Mouse (Mus musculus) embryonic facial prominence, embryonic 12.5 days (tissue): ENCODE results near the gene Ift46. TPM values are rescaled to one million over a fixed set of nuclear protein-coding genes. Genes with fewer than 3 reads are reported as not detected.
A peak's percentile ranks its signal among the peaks of the same experiment; 100 is the strongest.

Experiments used
- ATAC-seq: fragments of 200-750 bp; cut with Nextera tagmentation; 2 replicates; pipeline ENCODE4 v1.8.0; 2017; ENCODE audit not compliant: insufficient number of reproducible peaks, insufficient read depth, low FRiP score, low TSS enrichment
- H3K27ac ChIP-seq: fragments of 300-500 bp; sonication (generic); 2 replicates; pipeline ENCODE4 v1.5.1; 2016; ENCODE audit warnings: mild to moderate bottlenecking
- H3K27me3 ChIP-seq: fragments of 300-500 bp; sonication (generic); 2 replicates; pipeline ENCODE4 v1.6.1; 2016; ENCODE audit warnings: mild to moderate bottlenecking, moderate library complexity
- H3K36me3 ChIP-seq: fragments of 300-500 bp; sonication (generic); 2 replicates; pipeline ENCODE4 v1.6.1; 2016; ENCODE audit warnings: mild to moderate bottlenecking
- H3K4me1 ChIP-seq: fragments of 300-500 bp; sonication (generic); 2 replicates; pipeline ENCODE4 v1.6.1; 2016
- H3K4me2 ChIP-seq: fragments of 300-500 bp; sonication (generic); replicated peaks from 2 replicates; pipeline ENCODE4 v1.6.1; 2016; ENCODE audit warnings: mild to moderate bottlenecking, moderate library complexity
- H3K4me3 ChIP-seq: fragments of 300-500 bp; sonication (generic); 2 replicates; pipeline ENCODE4 v1.5.1; 2016; ENCODE audit warnings: mild to moderate bottlenecking
- H3K9ac ChIP-seq: fragments of 300-500 bp; sonication (generic); 2 replicates; pipeline ENCODE4 v1.6.1; 2016; ENCODE audit warnings: mild to moderate bottlenecking, moderate library complexity
- H3K9me3 ChIP-seq: fragments of 300-500 bp; sonication (generic); 2 replicates; pipeline ENCODE4 v1.6.1; 2016; ENCODE audit warnings: mild to moderate bottlenecking, moderate library complexity
- WGBS: fragments of 180-500 bp; shearing (Covaris S2); methylation state at CpG from one replicate; pipeline ENCODE4 v1.1.7; 2016; 5-methylcytosine and 5-hydroxymethylcytosine counted together
- polyA plus RNA-seq: library from polyadenylated mRNA; unstranded; fragments of >200 nt; fragmentation: Nextera tagmentation; extraction: Ambion mirVana; gene quantifications from 2 replicates; pipeline ENCODE4 v1.2.1, GENCODE M21; 2016

Gene Ift46
- polyA plus RNA-seq = 151 and 153 TPM in 2 replicates

DNA sequence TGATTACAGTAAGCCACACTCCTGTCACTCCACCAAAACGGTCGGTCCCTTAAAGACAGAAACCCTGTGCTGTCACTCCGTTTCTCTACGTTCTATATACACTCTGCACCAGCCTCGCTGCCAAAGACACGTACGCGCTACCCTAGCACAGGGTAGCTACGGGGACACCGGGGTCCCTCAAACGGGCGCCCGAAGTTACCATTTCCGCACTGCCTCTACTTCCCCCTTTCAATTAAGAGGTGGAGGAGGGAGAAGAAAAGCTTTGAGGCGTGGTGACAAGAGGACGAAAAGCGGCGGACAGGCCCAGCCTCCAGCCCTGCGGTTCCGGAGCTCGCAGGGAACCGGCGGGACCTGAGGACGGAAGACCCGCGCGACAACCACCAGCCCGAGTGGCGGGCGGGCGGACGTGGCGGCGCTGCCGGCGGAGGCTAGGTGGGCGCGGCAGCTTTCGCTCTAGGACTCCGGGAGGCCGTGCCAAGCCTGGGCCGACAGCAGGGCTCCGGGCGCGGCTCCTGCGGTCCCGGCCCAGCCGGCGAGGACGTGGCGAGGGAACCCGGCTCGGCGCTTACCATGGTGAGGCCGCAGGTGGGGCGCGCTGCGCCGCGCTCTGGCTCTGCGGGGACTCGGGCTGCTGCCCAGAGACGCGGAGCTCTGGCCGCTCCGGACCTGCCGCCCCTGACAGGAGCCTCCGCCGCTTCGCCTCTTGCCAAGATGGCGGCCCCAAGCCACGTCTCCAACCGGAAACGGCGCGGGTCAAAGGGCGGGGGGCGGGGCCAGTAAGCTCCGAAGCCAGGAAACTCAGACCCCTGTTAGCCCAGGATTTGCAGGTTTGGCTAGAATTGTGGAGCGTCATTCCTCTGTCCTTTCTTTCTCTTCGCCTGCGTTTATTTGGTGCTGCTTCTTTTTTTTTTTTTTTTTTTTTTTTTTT is at the start of gene Ift46, which contains the start of gene Arcn1:
Ift46 (plus strand) TSS at position 808 of the 928 bp plus-strand sequence.
Arcn1 (minus strand) TSS at position 745 of the 928 bp plus-strand sequence.
- no peaks in the 10 kb centered on the region for H3K9me3 ChIP-seq
- peak within 1 kb of the TSS; percentile 96 for H3K9ac ChIP-seq
- WGBS = under 1% methylated on average over 78 of the region's 82 CpGs
- H3K4me3 ChIP-seq = peak within 1 kb of the TSS; percentile 99
- H3K4me1 ChIP-seq = peaks cover 8% of the 10 kb centered on the region
- H3K4me2 ChIP-seq = peak within 1 kb of the TSS; percentile 69
- H3K27ac ChIP-seq = peak within 1 kb of the TSS; percentile 97
- ATAC-seq = peak; percentile 79
- H3K36me3 ChIP-seq = no peaks in the 10 kb centered on the region
- no peaks in the 10 kb centered on the region for H3K27me3 ChIP-seq

DNA sequence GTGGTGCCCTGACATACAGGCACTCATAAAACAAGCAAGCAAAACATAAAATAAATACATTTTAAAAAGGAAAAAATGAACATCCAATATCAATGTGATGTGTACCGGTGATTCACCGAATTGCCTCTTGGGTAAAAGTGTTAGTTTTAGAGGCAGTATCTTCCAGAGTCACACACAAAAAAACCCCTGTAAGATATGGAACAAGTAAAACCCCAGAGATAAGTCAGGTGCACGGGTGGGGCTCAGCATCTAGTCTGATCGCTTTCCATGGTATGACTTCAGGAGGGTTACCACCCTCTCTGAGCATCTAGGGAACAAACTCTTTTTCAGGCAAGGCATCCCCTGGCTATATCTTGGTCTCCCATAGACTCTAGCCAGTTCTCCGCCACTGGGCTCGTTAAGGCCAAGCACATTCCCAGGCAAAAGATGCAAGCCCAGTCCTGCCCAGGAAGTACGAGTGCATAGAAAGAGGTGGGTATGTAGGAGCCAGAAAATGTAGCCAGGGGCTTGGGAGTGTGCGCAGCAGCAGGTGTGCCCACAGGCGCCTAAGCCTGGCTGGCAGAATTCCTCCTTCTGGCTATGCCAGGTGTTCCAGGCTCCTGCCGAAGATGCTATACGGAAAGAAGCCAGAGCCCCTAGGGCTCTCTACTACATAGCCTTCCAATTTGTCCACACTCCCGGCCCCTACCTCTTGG is 48.6 kb upstream of the Ift46 start:
- Histone ChIP-seq H3K4me2 (no peak overlapping the region), H3K4me3 (no peak overlapping the region)
- WGBS = 82% methylated on average over 12 of the region's 12 CpGs

DNA sequence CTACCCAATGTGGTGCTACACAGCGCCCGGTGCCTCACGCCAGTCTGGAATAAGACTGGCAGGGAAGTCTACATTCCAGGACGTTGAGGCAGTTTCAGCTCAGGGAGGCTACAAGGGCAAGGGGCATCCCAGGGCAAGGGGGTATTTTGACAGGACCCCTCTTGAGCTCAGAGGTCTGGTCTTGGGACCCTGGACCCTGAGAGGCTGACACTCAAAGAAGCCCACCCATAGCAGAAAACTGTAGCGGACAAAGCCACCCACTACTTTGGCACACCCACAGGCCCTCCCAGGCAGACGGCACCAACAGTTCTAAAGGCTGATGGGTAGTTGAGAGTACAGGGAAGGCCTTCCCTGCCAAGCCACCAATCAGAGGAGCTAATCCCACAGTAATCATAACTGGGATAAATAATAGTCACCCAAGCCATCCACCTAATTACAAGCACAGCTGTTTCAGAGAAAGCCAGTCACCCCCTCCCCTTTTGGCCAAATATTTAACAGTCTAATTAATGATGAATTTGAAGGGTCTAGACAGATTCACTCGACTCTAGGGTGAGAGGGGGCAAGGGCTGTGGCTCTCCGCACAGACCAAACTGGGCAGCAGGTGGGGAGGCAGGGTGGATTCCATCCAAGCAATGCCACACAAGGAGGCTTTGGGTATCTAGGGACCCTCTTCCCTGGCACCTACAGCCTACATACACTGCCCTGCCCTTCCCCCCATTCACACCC is 47.9 kb upstream of the Ift46 start:
- Histone ChIP-seq H3K27me3 (no peaks in the 10 kb centered on the region), H3K36me3 (peaks cover 34% of the 10 kb centered on the region), H3K9me3 (no peaks in the 10 kb centered on the region), H3K4me1 (peaks cover 26% of the 10 kb centered on the region), H3K4me2 (peak overlapping the region; percentile 65), H3K27ac (peak overlapping the region; percentile 55; the same call in 1 of the 2 replicates), H3K4me3 (peak overlapping the region; percentile 57), H3K9ac (peak overlapping the region; percentile 69; the same call in 1 of the 2 replicates)
- 80% methylated on average over 8 of the region's 8 CpGs for WGBS
- no peak for ATAC-seq

More for the DNA sequence above, 48.6 kb upstream of the Ift46 start:
- no peak overlapping the region for H3K9ac ChIP-seq
- H3K9me3 ChIP-seq = no peaks in the 10 kb centered on the region
- H3K27me3 ChIP-seq = no peaks in the 10 kb centered on the region
- ATAC-seq = no peak
- H3K36me3 ChIP-seq = peaks cover 35% of the 10 kb centered on the region
- peaks cover 23% of the 10 kb centered on the region for H3K4me1 ChIP-seq
- H3K27ac ChIP-seq = no peak overlapping the region

DNA sequence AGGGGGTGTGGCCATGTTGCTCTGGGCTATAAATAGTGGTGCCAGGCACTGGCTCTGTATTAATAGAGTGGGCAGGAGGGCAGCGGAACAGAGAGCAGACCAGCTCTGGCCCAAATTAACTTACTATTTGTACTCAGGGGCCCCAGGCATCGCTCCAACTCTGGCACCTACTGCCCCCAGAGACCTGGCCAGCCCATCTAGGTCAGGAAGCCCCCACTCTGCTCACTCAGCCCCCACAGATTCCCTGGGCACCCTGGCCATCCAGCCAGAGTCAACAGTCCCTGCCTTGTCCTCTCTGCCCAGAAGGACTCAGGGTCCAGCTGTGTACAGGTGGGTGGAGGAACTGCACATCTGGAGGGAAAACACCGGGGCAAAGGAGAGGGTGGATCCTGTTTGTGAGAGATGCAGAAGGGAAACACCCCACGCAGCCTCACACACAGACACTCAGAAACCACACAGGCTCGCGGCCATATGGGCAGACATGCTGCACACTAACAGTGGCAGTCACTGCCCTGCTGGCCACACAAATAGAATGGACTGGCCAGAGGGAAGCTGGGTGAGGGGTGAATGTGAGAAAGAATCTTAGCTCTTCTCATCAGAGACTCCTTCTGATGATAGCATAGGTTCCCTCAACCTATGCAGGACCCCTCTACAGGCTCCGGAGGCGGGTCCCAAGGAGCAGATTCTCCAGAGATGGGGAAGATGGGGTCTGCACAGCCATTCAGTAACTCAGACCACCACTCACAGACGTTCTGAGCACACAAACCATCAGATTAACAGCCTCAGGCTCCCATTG is 47.2 kb upstream of the Ift46 start:
- Histone ChIP-seq H3K4me2 (peak overlapping the region; percentile 65), H3K4me1 (peaks cover 26% of the 10 kb centered on the region), H3K4me3 (peak overlapping the region; percentile 57), H3K9ac (peak overlapping the region; percentile 69), H3K27ac (peak overlapping the region; percentile 55), H3K36me3 (peaks cover 26% of the 10 kb centered on the region), H3K9me3 (no peaks in the 10 kb centered on the region), H3K27me3 (no peaks in the 10 kb centered on the region)
- ATAC-seq = peak; percentile 36; the same call in 1 of the 2 replicates
- 21% methylated on average over 9 of the region's 9 CpGs for WGBS

DNA sequence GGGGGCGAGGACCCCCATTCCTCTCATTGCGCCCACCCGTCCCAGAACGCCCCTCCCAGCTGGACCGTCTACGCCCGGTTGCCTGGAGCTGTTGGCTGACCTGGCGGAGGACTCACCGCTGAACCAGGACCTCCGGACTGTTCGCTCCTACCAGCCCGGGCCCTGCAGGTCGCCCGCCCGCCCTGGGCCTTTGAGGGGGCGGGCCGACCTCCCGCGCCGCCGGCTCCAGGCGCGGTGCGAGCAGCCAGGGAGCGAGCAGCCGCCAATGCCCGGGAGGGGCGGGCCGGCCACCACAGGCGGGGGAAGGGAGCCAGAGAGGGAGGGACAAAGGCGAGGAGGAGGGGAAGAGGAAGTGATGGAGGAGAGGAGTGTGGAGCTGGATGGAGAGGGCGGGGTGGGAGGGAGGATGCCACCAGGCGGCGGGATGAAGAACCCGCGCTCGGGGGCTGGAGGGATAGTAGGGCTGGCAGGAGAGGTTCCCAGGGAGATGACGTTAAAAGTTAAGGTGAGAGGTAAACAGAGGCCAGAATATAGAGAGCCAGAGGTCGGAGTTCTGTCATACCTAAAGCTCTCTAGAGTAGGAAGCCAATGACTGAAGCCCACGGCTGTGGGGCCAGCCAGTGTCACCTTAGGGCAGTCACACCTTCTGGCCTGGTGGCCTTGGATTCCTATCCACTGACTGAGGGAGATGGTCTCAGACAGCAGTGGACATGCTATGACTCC is 46.4 kb upstream of the Ift46 start:
- WGBS = 1% methylated on average over 40 of the region's 40 CpGs
- Histone ChIP-seq H3K9me3 (no peaks in the 10 kb centered on the region), H3K36me3 (peaks cover 18% of the 10 kb centered on the region), H3K27me3 (no peaks in the 10 kb centered on the region), H3K27ac (peak overlapping the region; percentile 55), H3K4me2 (peak overlapping the region; percentile 65), H3K9ac (peak overlapping the region; percentile 69), H3K4me1 (peaks cover 31% of the 10 kb centered on the region), H3K4me3 (peak overlapping the region; percentile 57)
- ATAC-seq = peak; percentile 82; the same call in 1 of the 2 replicates

DNA sequence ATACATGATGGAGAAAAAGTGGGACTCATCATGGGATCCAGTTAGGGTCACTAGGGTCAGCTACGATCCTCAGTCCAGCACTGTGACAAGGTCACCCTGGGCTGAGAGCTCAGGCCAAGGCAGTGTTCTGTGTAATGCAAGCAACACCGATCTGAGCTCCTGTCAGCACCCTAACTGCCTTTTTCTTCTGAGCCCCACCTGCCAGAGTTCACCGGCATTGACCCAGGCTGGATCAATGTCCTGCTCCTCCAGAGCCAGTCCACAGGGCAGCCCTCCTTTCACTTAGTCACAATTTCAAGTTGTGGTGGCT is 45.9 kb upstream of the Ift46 start:
- Histone ChIP-seq H3K4me1 (peaks cover 36% of the 10 kb centered on the region), H3K27me3 (no peaks in the 10 kb centered on the region), H3K27ac (peak overlapping the region; percentile 55; the same call in 1 of the 2 replicates), H3K36me3 (peaks cover 13% of the 10 kb centered on the region), H3K4me3 (peak overlapping the region; percentile 57; the same call in 1 of the 2 replicates), H3K9me3 (no peaks in the 10 kb centered on the region), H3K9ac (no peak overlapping the region), H3K4me2 (0 out of 2 replicates have a peak overlapping the region, but pooled peaks have one; percentile 65)
- ATAC-seq = no peak
- WGBS = 79% methylated on average over 3 of the region's 3 CpGs

DNA sequence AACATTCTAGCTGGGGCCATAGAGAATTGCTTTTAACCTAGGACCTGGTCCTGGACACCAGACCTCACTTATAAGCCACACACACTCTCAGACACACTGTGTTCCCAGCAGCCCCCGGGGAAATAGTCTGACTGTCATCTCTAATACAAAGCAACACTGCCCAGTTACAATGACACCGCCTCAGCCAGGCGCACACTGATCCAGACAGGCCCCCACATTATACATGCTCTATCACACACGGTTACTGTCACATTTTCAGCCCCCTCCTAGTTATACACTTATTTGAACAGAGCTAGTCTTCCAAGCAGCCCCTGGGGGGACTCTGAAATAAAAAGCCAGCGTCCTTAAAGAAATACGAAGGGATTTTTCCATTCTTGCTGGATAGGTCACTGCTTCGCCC is 45.1 kb upstream of the Ift46 start:
- no peak for ATAC-seq
- Histone ChIP-seq H3K36me3 (peaks cover 6% of the 10 kb centered on the region; the same call in 1 of the 2 replicates), H3K9ac (no peak overlapping the region), H3K27me3 (0 out of 2 replicates have a peak, but pooled peaks cover under 1% of the 10 kb centered on the region), H3K4me1 (peaks cover 43% of the 10 kb centered on the region), H3K27ac (peak overlapping the region; percentile 71), H3K9me3 (no peaks in the 10 kb centered on the region), H3K4me2 (no peak overlapping the region), H3K4me3 (no peak overlapping the region)
- WGBS = 62% methylated on average over 7 of the region's 7 CpGs

DNA sequence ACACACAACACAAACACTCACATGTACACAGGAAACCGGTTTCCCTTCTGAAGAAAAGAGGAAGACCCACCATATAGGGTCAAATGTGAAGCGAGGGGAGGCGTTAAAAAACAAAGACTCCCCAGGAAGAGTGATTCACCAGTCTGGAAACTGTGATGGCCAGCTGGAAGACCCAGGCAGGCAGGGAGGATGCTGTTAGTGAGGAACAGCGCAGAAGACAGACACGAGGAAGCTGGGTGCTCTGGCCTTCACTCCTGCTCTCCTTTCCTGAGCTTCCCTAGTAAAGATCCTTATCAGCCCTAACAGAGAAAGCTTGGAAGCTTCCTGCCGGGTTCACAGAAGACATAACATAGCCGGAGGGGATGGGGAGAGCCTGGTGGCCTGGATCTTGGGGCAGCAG is 44.7 kb upstream of the Ift46 start:
- Histone ChIP-seq H3K4me2 (no peak overlapping the region), H3K4me1 (peaks cover 47% of the 10 kb centered on the region), H3K27ac (peak overlapping the region; percentile 71), H3K27me3 (0 out of 2 replicates have a peak, but pooled peaks cover 4% of the 10 kb centered on the region), H3K9ac (0 out of 2 replicates have a peak overlapping the region, but pooled peaks have one; percentile 16), H3K36me3 (peaks cover 1% of the 10 kb centered on the region; the same call in 1 of the 2 replicates), H3K9me3 (no peaks in the 10 kb centered on the region), H3K4me3 (no peak overlapping the region)
- 29% methylated on average over 7 of the region's 7 CpGs for WGBS
- no peak for ATAC-seq

DNA sequence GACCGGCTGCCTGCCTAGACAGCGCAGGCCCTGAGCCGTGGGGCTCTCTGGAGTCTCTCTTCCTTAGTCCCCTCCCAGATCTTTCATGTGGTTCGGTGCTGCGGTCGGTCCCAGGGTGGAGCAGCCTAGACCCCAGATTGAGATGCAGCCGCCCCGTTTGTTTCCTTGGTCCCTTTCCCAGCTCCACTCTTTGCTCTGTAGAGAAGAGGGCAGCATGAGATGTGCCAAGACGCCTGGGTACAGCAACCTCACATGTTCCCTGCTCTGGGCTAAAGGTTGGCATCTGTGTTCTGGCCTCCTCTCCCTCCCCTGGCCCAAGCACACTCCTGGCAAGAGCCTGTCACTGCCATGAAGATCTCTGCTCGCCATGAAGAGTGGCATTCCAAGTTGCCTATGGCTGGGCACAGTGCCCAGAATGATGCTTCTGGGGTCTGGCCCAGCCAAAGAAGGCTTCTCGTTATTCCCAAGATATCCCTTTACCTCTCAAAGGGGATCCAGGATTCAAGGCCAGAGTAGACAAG is 44.1 kb upstream of the Ift46 start:
- H3K4me2 ChIP-seq = no peak overlapping the region
- H3K27ac ChIP-seq = peak overlapping the region; percentile 71
- 62% methylated on average over 11 of the region's 11 CpGs for WGBS
- ATAC-seq = no peak
- H3K9ac ChIP-seq = 0 out of 2 replicates have a peak overlapping the region, but pooled peaks have one; percentile 16
- no peaks in the 10 kb centered on the region for H3K9me3 ChIP-seq
- 0 out of 2 replicates have a peak, but pooled peaks cover 4% of the 10 kb centered on the region for H3K27me3 ChIP-seq
- H3K36me3 ChIP-seq = no peaks in the 10 kb centered on the region
- H3K4me1 ChIP-seq = peaks cover 48% of the 10 kb centered on the region
- H3K4me3 ChIP-seq = no peak overlapping the region

DNA sequence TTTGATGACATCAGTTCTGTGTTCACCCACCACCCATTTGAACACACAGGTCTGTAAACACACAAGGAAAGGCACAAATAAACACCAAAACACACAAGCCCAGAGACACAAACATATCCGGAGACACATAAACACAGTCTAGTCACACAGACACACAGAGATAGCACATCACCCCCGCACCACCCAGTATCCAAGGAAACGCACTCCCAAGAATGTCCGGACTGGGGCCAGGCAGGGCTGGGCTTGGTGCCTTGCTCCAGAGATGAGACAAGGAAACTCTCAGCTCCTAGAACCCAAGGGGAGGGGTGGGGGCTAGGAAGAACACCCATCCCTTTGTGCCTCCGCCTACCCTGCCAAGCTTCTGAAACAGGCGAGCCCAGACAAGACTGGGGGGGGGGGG is 43.5 kb upstream of the Ift46 start:
- Histone ChIP-seq H3K27me3 (0 out of 2 replicates have a peak, but pooled peaks cover 4% of the 10 kb centered on the region), H3K27ac (0 out of 2 replicates have a peak overlapping the region, but pooled peaks have one; percentile 71), H3K4me2 (no peak overlapping the region), H3K4me3 (no peak overlapping the region), H3K9me3 (no peaks in the 10 kb centered on the region), H3K36me3 (no peaks in the 10 kb centered on the region), H3K9ac (no peak overlapping the region), H3K4me1 (peaks cover 48% of the 10 kb centered on the region)
- ATAC-seq = no peak
- WGBS = 67% methylated on average over 6 of the region's 6 CpGs
